Mouse (Mus musculus): ENCODE measurements around the gene Dexi. TPM values are rescaled to one million over a fixed set of nuclear protein-coding genes. Genes with fewer than 3 reads are reported as not detected.

Gene Dexi
- 10 to 100 TPM; 24.5 to 32.2 TPM for polyA plus RNA-seq (2017; shearing (Covaris generic))

GRCm38 (mm10) chr16:10542698-10543365 lies at the start of gene Dexi:
Dexi (minus strand) TSS chr16:10543054.

GRCm38 (mm10) chr16:10544995-10545622 lies 2.3 kb upstream of the Dexi start, which contains the start of gene Clec16a:
Clec16a (plus strand) TSS chr16:10545339.

GRCm38 (mm10) chr16:10479857-10480256 lies 63.0 kb downstream of the Dexi start, which contains the start of gene Ciita:
Ciita (plus strand) TSS chr16:10480059.

Other genes starting within 250 kb of the Dexi start
- gene Emp2, start 229.1 kb downstream of the Dexi start, polyA plus RNA-seq (2017; shearing (Covaris generic)): under 1 TPM; 0.04 to 0.29 TPM
- gene Tekt5, start 147.6 kb downstream of the Dexi start, polyA plus RNA-seq (2017; shearing (Covaris generic)): not detected
- gene Nubp1, start 131.1 kb downstream of the Dexi start, polyA plus RNA-seq (2017; shearing (Covaris generic)): 10 to 100 TPM; 81.7 to 90.8 TPM
- gene Tvp23a, start 95.7 kb downstream of the Dexi start, polyA plus RNA-seq (2017; shearing (Covaris generic)): 1 to 10 TPM; 2.3 to 3.4 TPM
- 1 to 10 TPM; 1.0 to 1.7 TPM for gene Ciita, start 63.0 kb downstream of the Dexi start, polyA plus RNA-seq (2017; shearing (Covaris generic))
- 10 to 100 TPM; 19.6 to 20.8 TPM for gene Clec16a, start 2.3 kb upstream of the Dexi start, polyA plus RNA-seq (2017; shearing (Covaris generic))
- gene Socs1, start 242.5 kb upstream of the Dexi start, polyA plus RNA-seq (2017; shearing (Covaris generic)): 100 to 1,000 TPM; 111 to 128 TPM
- gene Tnp2, start 245.6 kb upstream of the Dexi start, polyA plus RNA-seq (2017; shearing (Covaris generic)): 1 to 10 TPM; 3.4 to 6.3 TPM
- not detected for gene Prm3, start 247.9 kb upstream of the Dexi start, polyA plus RNA-seq (2017; shearing (Covaris generic))

Measured in activated CD4-positive, CD25-positive, alpha-beta regulatory T cell (primary cell).